Mouse (Mus musculus): ENCODE data around the gene Nhsl2. TPM values are rescaled to one million over a fixed set of nuclear protein-coding genes. Genes with fewer than 3 reads are reported as not detected.

Nhsl2 gene
- polyA plus RNA-seq, 1 experiment from 2014 or later, result 16.5 TPM

DNA sequence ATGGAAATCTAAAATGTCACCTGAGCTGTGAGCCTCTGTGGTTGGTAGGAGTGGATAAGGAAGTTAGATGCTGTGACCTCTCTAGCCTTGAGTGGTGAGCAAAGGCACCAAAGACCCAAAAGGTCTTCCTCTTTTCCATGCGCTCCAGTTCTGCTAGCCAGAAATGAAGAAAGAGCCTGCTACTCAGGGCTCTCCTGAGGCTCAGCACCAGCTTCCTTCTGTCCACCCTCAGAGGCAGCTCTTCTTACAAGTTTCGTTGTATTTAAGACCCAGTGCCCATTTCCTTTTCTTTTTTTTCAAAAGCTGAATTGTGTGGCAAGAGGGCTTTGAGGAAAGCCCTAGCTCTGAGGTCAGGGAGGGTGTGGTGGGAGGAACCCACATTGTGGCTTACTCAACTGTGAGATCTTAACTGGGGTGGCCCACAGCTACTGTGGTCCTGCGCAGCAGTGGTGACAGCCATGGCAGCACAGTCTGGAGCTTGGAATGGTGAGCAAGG lies 187.7 kb downstream of the Nhsl2 start:
- H3K4me3 ChIP-seq (ENCODE audit: low read length), result no peak overlapping the region
- no peak overlapping the region for H3K4me2 ChIP-seq (replicated peaks; ENCODE audit: low read depth, low read length)
- no peaks in the 10 kb centered on the region for H3K4me1 ChIP-seq (ENCODE audit: control insufficient read depth, insufficient read depth, low read length)
- WGBS, result 86% methylated on average over 3 of the region's 3 CpGs
- no peak overlapping the region for H3K27ac ChIP-seq (ENCODE audit: low read depth, low read length)
- H3K27me3 ChIP-seq (ENCODE audit: control insufficient read depth, insufficient read depth, low read length), result no peaks in the 10 kb centered on the region
- no peak overlapping the region for H3K9ac ChIP-seq (ENCODE audit: low read depth, low read length)
- H3K9me3 ChIP-seq (ENCODE audit: control insufficient read depth, low read length), result no peaks in the 10 kb centered on the region
- H3K36me3 ChIP-seq (ENCODE audit: control insufficient read depth, insufficient read depth, low read length), result no peaks in the 10 kb centered on the region
- ATAC-seq (ENCODE audit: low FRiP score, low TSS enrichment), result no peak

DNA sequence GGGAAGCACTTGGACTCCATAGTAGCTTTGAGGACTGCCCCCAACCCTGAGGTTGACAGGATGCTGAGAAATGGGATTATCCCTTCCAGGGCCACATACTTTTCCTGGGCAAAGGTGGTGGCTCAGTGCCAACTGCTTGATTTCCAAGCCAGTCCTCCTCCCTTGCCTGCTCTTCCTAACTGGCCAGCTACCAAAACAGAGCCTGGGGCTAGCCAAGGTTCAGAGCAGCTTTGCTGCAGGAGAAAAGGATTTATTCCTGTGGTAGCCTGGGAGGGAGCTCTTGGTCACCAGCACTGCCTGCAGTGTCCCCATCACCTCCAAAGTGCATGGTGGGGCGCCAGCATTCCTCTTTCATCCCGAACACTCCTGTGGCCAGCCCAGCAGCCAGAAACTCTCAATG lies 188.3 kb downstream of the Nhsl2 start:
- H3K9me3 ChIP-seq (ENCODE audit: control insufficient read depth, low read length), result no peaks in the 10 kb centered on the region
- H3K4me3 ChIP-seq (ENCODE audit: low read length), result no peak overlapping the region
- H3K27ac ChIP-seq (ENCODE audit: low read depth, low read length), result no peak overlapping the region
- no peaks in the 10 kb centered on the region for H3K36me3 ChIP-seq (ENCODE audit: control insufficient read depth, insufficient read depth, low read length)
- 68% methylated on average over 2 of the region's 2 CpGs for WGBS
- no peak overlapping the region for H3K9ac ChIP-seq (ENCODE audit: low read depth, low read length)
- ATAC-seq (ENCODE audit: low FRiP score, low TSS enrichment), result no peak
- H3K4me2 ChIP-seq (replicated peaks; ENCODE audit: low read depth, low read length), result no peak overlapping the region
- H3K4me1 ChIP-seq (ENCODE audit: control insufficient read depth, insufficient read depth, low read length), result no peaks in the 10 kb centered on the region
- no peaks in the 10 kb centered on the region for H3K27me3 ChIP-seq (ENCODE audit: control insufficient read depth, insufficient read depth, low read length)

DNA sequence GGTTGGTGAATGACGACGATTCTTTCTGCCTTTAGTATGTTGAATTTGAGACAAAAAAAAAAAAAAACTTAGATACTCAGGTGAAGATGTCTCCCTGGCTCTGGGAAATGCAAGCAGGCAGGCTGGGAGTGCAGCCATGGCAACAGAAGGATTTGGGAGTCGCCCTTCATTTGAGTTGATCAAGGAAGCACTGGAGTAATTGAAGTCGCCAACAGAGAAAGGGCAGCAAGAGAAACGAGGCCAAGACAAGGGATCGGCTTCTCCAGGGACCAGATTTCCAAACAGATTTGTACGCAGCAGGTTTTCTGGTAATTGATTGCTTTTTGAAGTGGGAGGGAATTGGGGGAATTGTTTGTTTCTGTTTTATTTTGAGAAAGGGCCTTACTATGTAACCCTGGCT lies 192.4 kb downstream of the Nhsl2 start:
- no peak overlapping the region for H3K27ac ChIP-seq (ENCODE audit: low read depth, low read length)
- no peak for ATAC-seq (ENCODE audit: low FRiP score, low TSS enrichment)
- no peak overlapping the region for H3K4me2 ChIP-seq (replicated peaks; ENCODE audit: low read depth, low read length)
- no peaks in the 10 kb centered on the region for H3K9me3 ChIP-seq (ENCODE audit: control insufficient read depth, low read length)
- H3K36me3 ChIP-seq (ENCODE audit: control insufficient read depth, insufficient read depth, low read length), result no peaks in the 10 kb centered on the region
- no peak overlapping the region for H3K4me3 ChIP-seq (ENCODE audit: low read length)
- H3K9ac ChIP-seq (ENCODE audit: low read depth, low read length), result no peak overlapping the region
- H3K27me3 ChIP-seq (ENCODE audit: control insufficient read depth, insufficient read depth, low read length), result no peaks in the 10 kb centered on the region
- 63% methylated on average over 7 of the region's 7 CpGs for WGBS
- H3K4me1 ChIP-seq (ENCODE audit: control insufficient read depth, insufficient read depth, low read length), result no peaks in the 10 kb centered on the region

DNA sequence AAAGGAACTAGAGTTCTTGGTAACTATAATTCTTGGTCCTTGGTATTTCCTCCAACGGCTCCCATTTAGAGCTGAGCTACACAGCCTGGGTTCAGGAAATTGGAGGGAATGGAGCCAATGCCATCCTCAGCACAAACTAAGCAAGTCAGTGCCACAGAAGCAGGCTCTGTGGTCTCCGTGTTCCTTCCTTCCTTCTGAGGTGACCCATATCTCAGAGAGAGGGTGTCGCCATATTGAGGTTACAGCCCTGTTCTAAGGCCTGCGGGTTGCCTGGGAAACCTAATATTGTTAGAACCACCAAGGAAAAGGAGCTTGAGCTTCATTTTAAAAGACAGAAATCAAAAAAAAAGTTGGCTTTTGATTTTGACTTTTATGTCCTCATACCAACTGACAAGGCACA lies 193.2 kb downstream of the Nhsl2 start:
- Histone ChIP-seq H3K36me3 (ENCODE audit: control insufficient read depth, insufficient read depth, low read length) (no peaks in the 10 kb centered on the region), H3K27me3 (ENCODE audit: control insufficient read depth, insufficient read depth, low read length) (no peaks in the 10 kb centered on the region), H3K4me2 (replicated peaks; ENCODE audit: low read depth, low read length) (no peak overlapping the region), H3K27ac (ENCODE audit: low read depth, low read length) (no peak overlapping the region), H3K9me3 (ENCODE audit: control insufficient read depth, low read length) (no peaks in the 10 kb centered on the region), H3K9ac (ENCODE audit: low read depth, low read length) (no peak overlapping the region), H3K4me3 (ENCODE audit: low read length) (no peak overlapping the region), H3K4me1 (ENCODE audit: control insufficient read depth, insufficient read depth, low read length) (no peaks in the 10 kb centered on the region)
- ATAC-seq (ENCODE audit: low FRiP score, low TSS enrichment), result no peak
- WGBS, result 89% methylated on average over 4 of the region's 4 CpGs

DNA sequence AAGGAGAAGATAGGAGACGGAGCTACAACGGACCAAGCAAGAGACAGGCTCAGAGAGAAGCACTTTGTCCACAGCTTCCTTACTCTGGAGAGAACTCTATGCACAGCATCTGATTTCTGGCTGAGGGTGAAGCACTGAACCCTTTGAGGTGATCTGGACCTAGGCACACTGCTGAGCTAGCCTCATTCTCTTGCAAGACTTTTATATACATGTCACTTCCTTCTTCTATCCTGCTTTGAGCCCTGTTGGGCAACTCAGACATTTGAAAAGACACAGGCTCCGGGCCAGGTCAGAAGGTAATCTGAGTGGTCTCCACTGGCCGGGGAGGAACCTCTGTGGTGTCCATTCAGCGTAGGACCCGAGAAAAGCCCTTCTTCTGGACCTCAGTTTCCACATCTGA lies 201.4 kb downstream of the Nhsl2 start:
- Histone ChIP-seq H3K9ac (ENCODE audit: low read depth, low read length) (no peak overlapping the region), H3K27ac (ENCODE audit: low read depth, low read length) (no peak overlapping the region), H3K4me3 (ENCODE audit: low read length) (no peak overlapping the region), H3K9me3 (ENCODE audit: control insufficient read depth, low read length) (no peaks in the 10 kb centered on the region), H3K4me2 (replicated peaks; ENCODE audit: low read depth, low read length) (no peak overlapping the region), H3K27me3 (ENCODE audit: control insufficient read depth, insufficient read depth, low read length) (no peaks in the 10 kb centered on the region), H3K4me1 (ENCODE audit: control insufficient read depth, insufficient read depth, low read length) (no peaks in the 10 kb centered on the region), H3K36me3 (ENCODE audit: control insufficient read depth, insufficient read depth, low read length) (no peaks in the 10 kb centered on the region)
- no peak for ATAC-seq (ENCODE audit: low FRiP score, low TSS enrichment)
- WGBS, result 72% methylated on average over 6 of the region's 6 CpGs

DNA sequence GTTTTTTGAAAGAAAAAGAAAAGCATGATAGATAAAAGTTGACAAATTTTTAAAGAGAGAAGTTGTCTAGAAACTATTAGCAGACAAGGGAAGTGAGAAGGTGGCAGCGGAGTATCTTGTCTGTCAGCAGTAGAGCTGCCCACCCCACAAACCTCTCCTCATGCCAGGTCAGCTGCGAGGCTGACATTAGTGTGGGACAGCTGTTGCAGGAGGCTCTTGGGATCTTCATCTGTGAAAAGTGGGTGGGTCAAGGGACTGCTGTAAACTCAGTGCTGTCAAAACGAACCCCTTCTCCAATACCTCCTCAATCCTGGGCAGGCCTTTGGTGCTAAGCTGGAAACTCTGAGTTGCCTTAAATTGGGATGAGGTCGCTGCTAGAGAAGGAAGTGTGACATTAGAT lies 202.0 kb downstream of the Nhsl2 start:
- Histone ChIP-seq H3K27me3 (ENCODE audit: control insufficient read depth, insufficient read depth, low read length) (no peaks in the 10 kb centered on the region), H3K4me3 (ENCODE audit: low read length) (no peak overlapping the region), H3K4me1 (ENCODE audit: control insufficient read depth, insufficient read depth, low read length) (no peaks in the 10 kb centered on the region), H3K4me2 (replicated peaks; ENCODE audit: low read depth, low read length) (no peak overlapping the region), H3K36me3 (ENCODE audit: control insufficient read depth, insufficient read depth, low read length) (no peaks in the 10 kb centered on the region), H3K9ac (ENCODE audit: low read depth, low read length) (no peak overlapping the region), H3K9me3 (ENCODE audit: control insufficient read depth, low read length) (no peaks in the 10 kb centered on the region), H3K27ac (ENCODE audit: low read depth, low read length) (no peak overlapping the region)
- no peak for ATAC-seq (ENCODE audit: low FRiP score, low TSS enrichment)
- WGBS, result 73% methylated on average over 4 of the region's 4 CpGs

DNA sequence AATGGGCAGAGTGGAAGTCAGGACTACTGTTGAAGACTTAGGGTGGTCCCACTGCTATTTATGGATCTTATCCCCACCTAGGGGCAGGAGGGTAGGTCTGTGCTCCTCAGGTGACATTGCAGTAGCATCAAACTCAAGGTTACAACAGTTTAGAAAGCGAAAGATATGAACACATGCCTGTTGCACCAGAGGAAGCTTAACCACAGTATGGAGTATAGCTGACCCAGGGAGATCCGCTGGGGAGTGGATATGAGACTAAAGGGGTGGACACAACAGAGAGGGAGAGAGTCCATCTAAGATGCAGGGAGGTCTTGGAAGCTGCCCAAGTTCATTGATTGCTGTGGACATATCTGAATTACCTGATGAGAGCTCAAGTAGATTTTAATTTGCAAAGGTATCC lies 204.2 kb downstream of the Nhsl2 start:
- H3K4me2 ChIP-seq (replicated peaks; ENCODE audit: low read depth, low read length), result no peak overlapping the region
- WGBS, result 81% methylated on average over 2 of the region's 2 CpGs

DNA sequence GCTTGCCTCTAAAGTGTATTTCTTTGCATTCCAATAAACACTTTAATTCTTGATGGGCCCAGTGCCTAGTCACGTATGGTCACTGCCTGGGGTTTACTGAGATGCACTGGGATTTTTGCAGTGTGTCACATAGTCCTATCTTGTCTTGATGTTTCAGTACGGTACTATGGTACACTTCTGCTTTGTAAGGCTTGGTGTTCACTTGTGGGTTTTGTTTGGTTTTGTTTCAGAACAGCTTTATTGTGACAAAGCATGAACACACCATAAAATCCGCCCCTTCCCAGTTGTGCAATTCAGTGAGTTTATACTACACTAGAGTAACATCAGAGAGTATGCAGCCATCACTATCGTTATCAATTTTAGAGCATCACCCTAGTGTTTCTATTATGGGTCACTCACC lies 204.8 kb downstream of the Nhsl2 start:
- H3K4me2 ChIP-seq (replicated peaks; ENCODE audit: low read depth, low read length), result no peak overlapping the region
- H3K9ac ChIP-seq (ENCODE audit: low read depth, low read length), result no peak overlapping the region
- H3K4me1 ChIP-seq (ENCODE audit: control insufficient read depth, insufficient read depth, low read length), result no peaks in the 10 kb centered on the region
- H3K27me3 ChIP-seq (ENCODE audit: control insufficient read depth, insufficient read depth, low read length), result no peaks in the 10 kb centered on the region
- H3K4me3 ChIP-seq (ENCODE audit: low read length), result no peak overlapping the region
- no peaks in the 10 kb centered on the region for H3K36me3 ChIP-seq (ENCODE audit: control insufficient read depth, insufficient read depth, low read length)
- no peak for ATAC-seq (ENCODE audit: low FRiP score, low TSS enrichment)
- H3K9me3 ChIP-seq (ENCODE audit: control insufficient read depth, low read length), result no peaks in the 10 kb centered on the region
- no peak overlapping the region for H3K27ac ChIP-seq (ENCODE audit: low read depth, low read length)
- 94% methylated on average over 4 of the region's 4 CpGs for WGBS

More for the DNA sequence above, 204.2 kb downstream of the Nhsl2 start:
- H3K9ac ChIP-seq (ENCODE audit: low read depth, low read length), result no peak overlapping the region
- no peaks in the 10 kb centered on the region for H3K36me3 ChIP-seq (ENCODE audit: control insufficient read depth, insufficient read depth, low read length)
- no peaks in the 10 kb centered on the region for H3K9me3 ChIP-seq (ENCODE audit: control insufficient read depth, low read length)
- H3K27ac ChIP-seq (ENCODE audit: low read depth, low read length), result no peak overlapping the region
- ATAC-seq (ENCODE audit: low FRiP score, low TSS enrichment), result no peak
- no peaks in the 10 kb centered on the region for H3K27me3 ChIP-seq (ENCODE audit: control insufficient read depth, insufficient read depth, low read length)
- H3K4me3 ChIP-seq (ENCODE audit: low read length), result no peak overlapping the region
- H3K4me1 ChIP-seq (ENCODE audit: control insufficient read depth, insufficient read depth, low read length), result no peaks in the 10 kb centered on the region

DNA sequence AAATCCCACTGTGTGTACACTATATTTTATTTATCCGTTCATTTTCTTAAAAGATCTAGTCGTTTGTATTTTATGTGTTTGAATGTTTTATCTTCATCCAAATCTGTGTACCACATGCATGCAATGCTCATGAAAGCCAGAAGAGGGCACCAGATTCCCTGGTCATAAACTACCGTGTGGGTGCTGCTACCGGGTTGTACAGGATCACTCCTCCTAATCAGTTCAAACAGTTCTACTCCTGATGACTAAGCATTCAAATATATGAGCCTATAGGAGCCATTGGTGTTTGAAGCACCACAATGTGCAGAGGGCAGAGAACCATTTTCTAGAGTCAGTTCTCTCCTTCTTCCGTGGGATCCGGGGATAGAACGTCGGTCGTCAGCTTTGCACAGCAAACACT lies 210.3 kb downstream of the Nhsl2 start:
- Histone ChIP-seq H3K36me3 (ENCODE audit: control insufficient read depth, insufficient read depth, low read length) (no peaks in the 10 kb centered on the region), H3K4me2 (replicated peaks; ENCODE audit: low read depth, low read length) (no peak overlapping the region), H3K27ac (ENCODE audit: low read depth, low read length) (no peak overlapping the region), H3K27me3 (ENCODE audit: control insufficient read depth, insufficient read depth, low read length) (no peaks in the 10 kb centered on the region), H3K9me3 (ENCODE audit: control insufficient read depth, low read length) (no peaks in the 10 kb centered on the region), H3K4me1 (ENCODE audit: control insufficient read depth, insufficient read depth, low read length) (no peaks in the 10 kb centered on the region), H3K4me3 (ENCODE audit: low read length) (no peak overlapping the region), H3K9ac (ENCODE audit: low read depth, low read length) (no peak overlapping the region)
- 67% methylated on average over 9 of the region's 9 CpGs for WGBS
- ATAC-seq (ENCODE audit: low FRiP score, low TSS enrichment), result no peak

DNA sequence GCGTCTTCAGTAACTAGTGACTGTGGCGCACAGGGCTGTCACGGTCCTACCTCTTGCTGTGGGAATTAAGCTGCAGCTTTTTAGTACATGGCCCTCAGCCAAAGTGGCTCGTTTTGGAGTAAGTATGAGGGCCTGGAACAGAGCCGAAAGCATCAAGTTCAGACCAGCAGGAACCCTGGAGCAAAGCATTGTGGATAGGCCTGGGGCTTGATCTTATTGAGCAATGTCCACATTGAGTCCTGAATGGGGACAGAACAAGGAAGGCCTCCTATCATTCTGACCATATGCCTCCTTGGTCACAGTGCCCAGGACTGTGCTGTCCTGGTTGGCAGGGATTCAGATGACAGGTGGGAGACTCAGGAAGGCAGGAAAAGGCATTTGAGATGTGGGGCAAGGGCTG lies 211.1 kb downstream of the Nhsl2 start:
- H3K27ac ChIP-seq (ENCODE audit: low read depth, low read length), result no peak overlapping the region
- no peak overlapping the region for H3K4me3 ChIP-seq (ENCODE audit: low read length)
- no peaks in the 10 kb centered on the region for H3K4me1 ChIP-seq (ENCODE audit: control insufficient read depth, insufficient read depth, low read length)
- WGBS, result 85% methylated on average over 5 of the region's 5 CpGs
- H3K9me3 ChIP-seq (ENCODE audit: control insufficient read depth, low read length), result no peaks in the 10 kb centered on the region
- no peaks in the 10 kb centered on the region for H3K36me3 ChIP-seq (ENCODE audit: control insufficient read depth, insufficient read depth, low read length)
- H3K9ac ChIP-seq (ENCODE audit: low read depth, low read length), result no peak overlapping the region
- no peak for ATAC-seq (ENCODE audit: low FRiP score, low TSS enrichment)
- H3K27me3 ChIP-seq (ENCODE audit: control insufficient read depth, insufficient read depth, low read length), result no peaks in the 10 kb centered on the region
- no peak overlapping the region for H3K4me2 ChIP-seq (replicated peaks; ENCODE audit: low read depth, low read length)
